Mouse (Mus musculus) liver, embryonic 14.5 days (tissue): ENCODE results near the gene Arhgef19.

Source experiments
- CTCF ChIP-seq: IDR thresholded peaks from 2 replicates; pipeline ENCODE4 v1.5.1; 2016; ENCODE audit warnings: antibody characterized with exemption, low read depth, control low read depth
- EP300 ChIP-seq: IDR thresholded peaks from 2 replicates; pipeline ENCODE4 v1.6.1; 2016; ENCODE audit warnings: antibody characterized with exemption, low read depth

GRCm38 (mm10) chr4:141283879-141284411, 44.6 kb downstream of the Arhgef19 start:
- TF ChIP-seq CTCF (no peak), EP300 (no peak)
